Mouse (Mus musculus) testis, postnatal 14 days (tissue): ENCODE measurements around the gene Eva1b.
"Not testable (repeated sequence)": the region's sequence is repeated elsewhere in the genome, so short reads cannot be mapped to it uniquely, and the experiment has no call there.

Experiments
- DNase-seq: peaks from one replicate; pipeline ENCODE4 v3.0.0; 2021; ENCODE audit warnings: low spot score

Eva1b gene

DNA sequence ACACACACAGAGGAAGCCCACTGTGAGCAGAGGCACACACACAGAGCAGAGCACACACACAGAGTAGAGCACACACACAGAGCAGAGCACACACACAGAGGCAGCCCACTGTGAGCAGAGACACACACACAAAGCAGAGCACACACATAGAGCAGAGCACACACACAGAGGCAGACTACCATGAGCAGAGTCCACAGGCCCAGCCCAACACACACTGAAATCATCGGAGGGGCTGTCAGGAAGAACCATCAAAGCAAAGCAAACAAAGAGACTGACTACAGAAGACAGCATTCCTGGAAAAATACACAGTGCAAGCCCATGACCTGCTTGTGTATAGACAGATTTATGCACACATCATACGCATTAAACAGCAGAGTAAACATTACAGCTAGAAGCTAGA, 8.3 kb downstream of the Eva1b start:
- DNase-seq: no peak

DNA sequence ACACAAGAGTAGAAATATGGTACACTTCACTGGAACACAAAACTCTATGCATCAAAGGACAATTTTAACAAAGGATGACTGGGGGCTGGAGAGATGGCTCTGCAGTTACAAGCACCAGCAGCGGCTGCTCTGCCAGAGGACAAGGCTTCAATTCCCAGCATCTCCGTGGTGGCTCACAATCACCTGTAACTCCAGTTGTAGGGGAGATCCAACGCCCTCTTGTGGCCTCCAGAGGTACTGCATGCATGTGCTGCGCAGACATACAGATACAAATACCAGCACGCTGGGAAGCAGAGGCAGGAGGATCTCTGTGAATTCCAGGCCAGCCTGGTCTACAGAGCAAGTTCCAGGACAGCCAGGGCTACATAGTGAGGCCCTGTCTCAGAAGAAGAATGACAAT, 9.1 kb downstream of the Eva1b start:
- DNase-seq: peak; percentile 69

DNA sequence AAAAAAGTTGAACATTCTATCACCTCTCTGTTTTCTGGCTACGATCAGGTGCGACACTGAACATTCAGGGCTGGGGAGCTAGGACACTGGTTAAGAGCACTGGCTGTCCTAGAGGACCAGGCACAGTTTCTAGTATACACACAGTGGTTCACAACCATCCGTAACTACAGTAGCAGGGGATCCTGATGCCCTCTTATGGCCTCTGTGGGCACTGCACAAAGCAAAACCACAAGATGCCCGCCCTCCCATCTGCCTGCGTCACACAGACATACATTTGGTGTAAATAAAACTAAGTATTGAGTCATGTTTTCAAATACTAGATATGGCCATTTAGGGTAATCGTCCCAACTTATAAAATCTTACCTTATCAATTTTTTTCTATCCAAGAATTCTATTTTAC, 10.0 kb downstream of the Eva1b start:
- DNase-seq: no peak

DNA sequence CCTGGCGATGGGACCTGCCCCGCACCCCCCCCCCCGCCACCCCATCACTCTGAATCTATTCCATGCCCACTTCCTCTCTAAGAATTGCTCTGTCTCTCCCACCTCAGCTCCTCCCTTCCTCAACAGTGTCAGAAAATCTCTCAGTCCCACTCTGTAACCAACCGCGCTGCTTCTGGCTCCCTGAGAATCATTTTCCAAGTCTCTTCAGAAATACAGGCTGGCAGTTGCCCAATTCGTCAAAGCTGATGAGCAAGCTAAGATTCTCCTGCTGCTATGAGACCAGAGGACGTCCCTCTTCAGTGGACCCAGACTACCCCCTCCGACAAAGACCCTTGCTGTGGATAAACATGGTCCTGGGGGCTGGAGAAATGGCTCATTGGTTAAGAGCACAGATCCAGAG, 11.9 kb downstream of the Eva1b start:
- no peak for DNase-seq

DNA sequence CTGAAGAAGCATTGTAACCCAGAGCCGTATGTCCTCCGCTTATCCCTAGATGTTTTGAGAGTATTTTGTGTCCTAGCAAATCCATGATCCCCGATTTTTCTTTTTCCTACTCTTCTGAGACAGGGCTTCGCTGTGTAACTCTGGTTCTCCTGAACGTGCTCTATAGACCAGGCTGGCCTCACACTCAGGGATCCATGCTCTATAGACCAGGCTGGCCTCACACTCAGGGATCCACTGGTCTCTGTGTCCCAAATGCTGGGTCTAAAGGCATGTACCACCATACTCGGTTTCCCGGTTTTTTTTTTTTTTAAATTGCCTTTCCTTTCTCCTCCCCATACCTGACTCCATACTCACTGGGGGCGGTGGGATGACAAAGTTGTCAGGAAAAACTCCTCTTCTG, 13.4 kb downstream of the Eva1b start:
- DNase-seq: no peak

DNA sequence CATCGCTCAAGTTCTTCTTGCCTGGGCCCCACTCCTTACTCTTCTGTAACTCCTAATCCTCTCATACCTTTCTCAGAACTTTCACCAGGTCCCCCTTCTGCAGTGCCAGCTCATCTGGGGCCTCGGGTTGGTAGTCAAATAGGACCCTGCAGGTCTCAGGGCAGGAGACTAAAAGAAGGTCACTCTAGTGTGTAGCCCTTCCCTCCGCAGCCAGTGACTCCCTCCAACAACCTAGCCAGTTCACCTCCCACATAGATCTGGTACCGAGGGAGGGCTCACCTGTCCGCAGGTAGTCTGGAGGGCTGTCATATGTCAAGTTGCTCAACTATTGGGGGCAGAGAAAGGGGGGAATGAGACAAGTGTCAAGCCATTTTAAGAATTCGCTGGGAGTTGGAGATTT, 13.9 kb downstream of the Eva1b start:
- no peak for DNase-seq

DNA sequence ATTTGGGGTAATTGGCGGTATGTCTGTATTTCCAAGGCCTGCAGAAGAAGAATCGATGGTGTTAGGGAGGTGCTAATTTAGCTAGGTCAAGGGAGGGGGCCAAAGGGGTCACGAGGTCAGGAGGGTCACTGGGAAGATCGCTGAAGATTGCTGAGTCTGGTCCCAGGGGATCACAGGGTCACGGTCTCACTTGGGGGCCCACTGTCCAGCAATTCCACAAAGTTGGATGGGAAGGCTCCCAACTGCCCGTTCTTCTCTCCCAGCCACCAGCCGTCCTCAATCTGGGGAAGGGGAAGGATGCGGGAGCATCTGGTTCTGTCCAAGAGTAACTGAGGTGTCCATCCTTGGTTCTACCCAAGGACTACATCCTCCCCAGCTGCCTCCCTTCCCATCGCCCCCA, 14.4 kb downstream of the Eva1b start:
- no peak for DNase-seq

DNA sequence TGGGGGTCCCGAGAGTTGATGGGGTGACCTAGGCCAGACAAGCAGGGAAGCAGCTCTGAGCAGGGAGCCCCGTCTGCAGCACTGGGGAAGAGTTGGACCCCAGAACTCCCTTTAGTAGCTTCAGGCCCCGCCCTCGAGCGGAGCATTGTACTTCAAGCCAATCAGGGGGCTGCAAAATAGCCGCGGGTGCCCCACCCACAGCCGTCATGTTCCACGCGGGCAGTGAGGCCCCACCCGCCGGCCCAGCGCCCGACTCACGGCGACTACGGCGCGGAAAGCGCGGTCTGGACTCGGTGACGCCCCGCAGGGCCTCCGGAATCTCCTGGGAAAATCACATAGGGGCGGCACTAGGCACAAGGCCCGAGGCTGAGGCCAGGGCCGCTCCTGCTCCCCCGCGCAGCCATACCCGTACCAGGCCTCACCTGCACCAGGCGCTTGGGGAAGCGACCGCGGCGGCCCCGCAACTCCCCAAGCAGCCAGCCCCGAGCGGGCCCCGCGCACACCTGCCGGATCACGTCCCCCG, 15.1 kb downstream of the Eva1b start:
- DNase-seq: peak; percentile 90

DNA sequence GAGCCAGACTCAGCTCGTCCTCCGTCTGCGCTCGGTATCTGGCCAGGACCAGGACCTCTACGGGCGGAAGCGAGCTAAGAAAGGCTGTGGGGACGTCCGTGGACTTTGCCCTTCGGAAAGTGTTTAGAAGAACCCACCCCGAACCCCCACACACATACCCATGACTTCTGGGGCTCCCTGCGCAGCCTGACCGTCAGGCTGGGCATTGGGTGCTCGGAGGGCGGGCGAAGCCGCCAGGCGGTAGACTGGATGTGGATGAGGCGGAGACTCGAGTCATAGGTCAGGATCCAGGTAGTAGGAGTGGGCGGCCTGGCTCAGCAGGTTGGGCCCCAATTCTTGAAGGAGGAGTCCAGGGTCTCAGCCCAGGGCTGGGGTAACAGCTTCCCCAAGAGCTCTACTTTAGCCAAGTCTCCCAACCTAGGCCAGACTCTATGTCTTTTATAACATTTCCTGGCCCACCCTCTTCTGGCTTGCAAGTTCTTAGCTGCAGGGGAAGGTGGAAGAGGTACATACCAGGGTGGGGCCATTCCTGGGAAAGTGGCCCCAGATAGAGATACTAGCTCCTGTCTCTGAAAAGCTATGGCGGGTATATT, 15.6 kb downstream of the Eva1b start, which contains the start of gene Sh3d21:
Gene Sh3d21, minus strand, starts transcription at position 425 of the 593 bp plus-strand sequence.
- peak; percentile 40 for DNase-seq

DNA sequence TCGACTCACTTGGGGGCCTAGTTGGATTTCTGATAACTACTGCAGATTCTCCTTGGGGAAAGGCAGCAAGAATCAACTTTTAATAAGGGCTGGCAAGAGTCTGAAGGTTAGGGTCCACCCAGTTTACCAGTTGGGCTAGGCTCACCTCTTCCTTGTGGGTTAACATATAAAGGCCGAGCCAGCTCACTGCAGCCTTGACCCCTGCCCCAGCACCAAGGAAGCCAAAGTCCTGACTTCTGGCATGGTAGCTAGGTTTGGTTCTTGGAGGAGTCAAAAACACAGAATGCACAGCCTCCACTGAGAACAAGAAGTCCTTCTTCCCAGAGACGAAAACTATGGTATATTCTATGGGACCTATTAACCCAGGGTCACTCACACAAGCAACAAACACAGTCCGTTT, 16.1 kb downstream of the Eva1b start:
- no peak for DNase-seq

DNA sequence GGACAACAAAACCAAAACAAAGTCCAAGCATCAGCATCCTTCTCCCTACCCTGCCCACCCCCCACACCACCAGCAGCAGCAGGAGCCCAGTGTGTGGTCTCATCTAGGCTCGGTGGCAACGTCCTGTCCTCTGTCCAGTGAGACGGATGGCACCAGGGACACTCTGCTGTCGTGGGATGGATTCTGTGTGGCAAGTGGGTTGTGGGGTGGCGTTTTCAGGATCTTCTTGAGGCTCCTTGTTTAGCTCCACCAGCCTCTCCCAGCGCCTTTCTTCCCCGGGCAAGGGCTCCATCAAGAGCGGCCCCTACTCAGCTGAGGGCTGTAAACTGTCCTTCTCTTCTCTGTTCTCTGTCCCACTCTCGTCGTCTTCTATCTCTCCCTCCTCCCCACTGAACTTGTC, 17.5 kb downstream of the Eva1b start:
- not testable (repeated sequence) for DNase-seq

DNA sequence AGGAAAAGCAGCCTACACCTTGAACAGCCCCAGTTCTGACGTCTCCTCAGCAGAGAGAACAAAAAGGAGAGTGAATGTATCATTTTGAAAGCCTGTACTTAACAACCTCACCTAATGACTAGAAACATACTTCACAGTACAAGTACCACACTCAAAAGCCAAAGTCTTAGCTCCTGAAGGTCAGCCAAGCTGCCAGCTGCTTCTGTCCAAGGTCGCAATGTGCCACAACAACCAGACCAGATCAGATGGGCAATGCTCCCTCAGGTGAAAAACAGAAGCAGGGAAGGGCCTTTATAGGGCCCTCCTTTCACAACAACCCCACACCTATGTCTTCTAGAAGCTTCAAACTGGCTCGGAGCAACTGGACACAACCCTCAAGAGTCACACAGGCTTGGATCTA, 18.5 kb downstream of the Eva1b start:
- no peak for DNase-seq

DNA sequence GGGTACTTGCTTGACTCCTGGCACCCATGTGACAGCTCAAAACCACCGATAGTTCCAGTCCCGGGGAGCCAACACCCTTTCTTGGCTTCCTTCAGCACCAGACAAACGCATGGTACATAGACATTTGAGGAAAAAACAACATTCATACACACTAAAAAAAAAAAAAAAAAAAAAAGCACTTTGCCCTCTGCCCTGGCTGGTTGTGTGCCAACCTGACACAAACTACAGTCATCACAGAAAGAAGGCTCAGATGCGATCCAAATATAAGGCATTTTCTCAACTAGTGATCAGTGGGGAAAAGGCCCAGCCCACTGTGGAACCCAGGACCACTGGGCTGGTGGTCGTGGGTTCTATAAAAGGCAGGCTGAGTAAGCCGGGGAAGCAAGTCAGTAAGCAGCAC, 21.3 kb downstream of the Eva1b start:
- no peak for DNase-seq

DNA sequence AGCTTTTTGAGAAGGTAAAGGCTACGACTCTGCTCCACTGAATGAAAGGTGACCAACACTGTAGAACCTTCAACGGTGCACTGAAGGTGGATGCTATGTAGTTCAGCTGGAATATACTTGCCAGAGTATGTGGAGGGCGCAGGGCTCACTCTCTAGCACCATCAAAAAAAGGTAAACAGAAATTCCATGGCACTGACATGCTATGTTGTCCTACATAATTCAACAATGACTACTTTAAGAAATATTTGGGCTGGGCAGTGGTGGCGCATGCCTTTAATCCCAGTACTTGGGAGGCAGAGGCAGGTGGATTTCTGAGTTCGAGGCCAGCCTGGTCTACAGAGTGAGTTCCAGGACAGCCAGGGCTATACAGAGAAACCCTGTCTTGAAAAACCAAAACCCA, 23.2 kb downstream of the Eva1b start:
- not testable (repeated sequence) for DNase-seq

DNA sequence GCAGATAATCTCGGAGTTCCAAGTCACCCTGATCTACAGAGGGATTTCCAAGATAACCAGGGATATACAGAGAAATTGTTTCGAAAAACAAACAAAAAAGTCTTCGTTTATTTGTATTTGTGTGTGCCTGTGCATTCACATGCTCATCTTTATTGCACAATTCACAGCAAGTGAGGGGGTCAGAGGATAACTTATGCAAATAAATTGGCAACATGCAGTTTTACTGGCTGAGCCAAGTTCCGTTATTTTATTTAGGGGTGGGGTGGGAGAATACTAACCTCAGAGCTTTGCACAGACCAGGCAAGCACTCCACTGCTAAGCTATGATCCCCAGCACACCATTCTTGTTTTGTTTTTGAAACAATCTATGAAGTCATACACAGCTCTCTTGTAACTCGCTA, 26.3 kb downstream of the Eva1b start:
- no peak for DNase-seq

DNA sequence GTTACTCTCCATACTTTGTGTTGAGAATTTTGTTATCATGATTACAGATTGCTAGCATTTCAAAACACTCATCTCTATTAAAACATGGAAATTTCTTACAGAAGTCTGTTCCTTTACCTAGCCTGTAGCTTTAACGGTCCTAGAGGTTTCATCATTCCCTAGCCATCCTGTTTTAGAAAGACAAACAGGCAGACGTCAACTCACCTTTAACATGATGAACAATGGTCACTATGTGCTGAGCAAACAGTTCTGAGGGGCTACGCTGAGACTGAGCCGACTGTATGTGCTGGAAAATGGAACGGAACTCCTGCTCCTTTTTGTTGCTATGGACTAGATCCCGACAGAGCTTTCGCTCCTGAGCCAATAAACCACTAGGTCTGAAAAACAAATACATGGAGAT, 28.4 kb downstream of the Eva1b start:
- not testable (repeated sequence) for DNase-seq

DNA sequence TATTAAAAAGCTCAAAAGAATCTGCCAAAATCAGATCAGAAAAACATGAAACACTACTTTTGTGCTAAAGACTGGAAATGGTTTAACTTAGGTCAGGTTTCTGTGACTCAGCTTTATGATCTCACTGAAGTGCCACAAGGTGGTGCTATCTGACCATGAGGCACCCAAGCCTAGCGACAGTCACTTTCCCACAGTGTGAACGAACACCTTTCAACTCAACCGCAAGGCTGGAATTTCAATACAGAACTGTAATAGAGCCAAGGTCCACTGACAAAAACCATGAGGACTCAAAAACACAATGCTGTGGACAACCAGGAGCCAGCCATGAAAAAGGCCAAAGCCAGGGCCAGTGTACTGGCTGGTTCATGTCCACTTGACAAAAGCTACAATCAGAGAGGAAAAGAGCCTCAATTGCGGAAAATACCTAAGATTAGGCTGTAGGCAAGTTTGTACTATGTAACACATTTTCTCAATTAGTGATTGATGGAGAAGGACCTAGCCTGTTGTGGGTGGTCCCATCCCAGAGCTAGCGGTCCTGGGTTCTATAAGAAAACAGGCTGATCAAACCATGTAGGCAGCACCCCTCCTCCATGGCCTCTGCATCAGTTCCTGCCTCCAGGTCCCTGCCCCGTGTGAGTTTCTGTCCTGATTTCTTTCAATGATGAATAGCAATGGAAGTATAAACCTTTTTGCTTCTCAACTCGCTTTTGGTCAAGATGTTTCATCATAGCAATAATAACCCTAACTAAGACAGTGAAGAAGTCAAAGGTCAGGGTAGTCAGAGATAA, 33.8 kb downstream of the Eva1b start:
- no peak for DNase-seq

DNA sequence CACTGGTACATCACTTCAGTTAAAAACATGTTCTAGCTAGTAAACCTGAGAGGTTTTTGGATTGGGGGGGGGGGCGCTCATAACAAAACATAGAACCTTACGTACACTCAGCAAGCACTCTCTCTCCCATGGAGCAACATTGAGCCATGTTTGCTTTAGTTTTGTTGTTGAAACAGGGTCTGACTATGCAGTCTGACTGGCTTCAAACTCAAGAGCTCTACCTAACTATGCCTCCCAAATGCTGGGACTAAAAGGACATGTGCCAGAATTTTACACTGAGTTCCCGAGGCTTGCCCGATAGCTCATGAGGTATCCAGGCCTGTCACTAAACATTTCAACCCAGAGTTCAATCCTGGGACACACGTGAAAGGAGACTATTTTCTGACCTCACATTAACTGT, 35.5 kb downstream of the Eva1b start:
- no peak for DNase-seq

DNA sequence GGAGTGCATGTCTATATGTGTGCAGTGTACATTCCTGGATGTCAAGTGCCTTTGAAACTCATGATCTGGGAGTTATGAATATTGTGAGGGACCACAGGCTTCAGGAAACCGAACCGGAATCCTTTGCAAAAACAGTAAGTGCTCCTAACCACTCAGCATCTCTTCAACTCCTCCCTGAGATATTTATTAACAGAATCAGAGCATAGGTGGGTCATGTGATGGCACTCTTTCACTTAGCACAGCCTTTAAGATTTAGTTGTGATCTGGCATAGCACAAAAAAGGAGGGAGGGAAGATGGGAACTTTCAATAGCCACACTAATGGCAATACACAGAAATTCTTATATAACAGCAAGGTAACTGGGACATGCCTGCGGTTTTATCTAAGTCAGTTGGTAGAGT, 39.6 kb downstream of the Eva1b start:
- DNase-seq: no peak

DNA sequence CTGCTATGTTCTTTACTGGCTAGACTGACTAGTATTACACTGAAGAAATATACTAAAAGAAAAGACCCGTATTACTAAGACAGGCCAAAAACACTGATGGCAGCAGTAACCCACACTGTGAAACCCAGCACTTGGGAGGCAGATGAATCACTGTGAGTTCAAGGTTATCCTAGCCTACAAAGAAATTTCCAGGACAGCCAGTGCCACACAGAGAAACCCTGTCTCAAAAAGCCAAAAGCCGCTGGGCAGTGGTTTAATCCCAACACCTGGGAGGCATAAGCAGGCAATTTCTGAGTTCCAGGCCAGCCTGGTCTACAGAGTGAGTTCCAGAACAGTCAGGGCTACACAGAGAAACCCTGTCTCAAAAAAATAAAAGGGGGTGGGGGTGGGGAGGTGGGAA, 43.1 kb downstream of the Eva1b start:
- no peak for DNase-seq

DNA sequence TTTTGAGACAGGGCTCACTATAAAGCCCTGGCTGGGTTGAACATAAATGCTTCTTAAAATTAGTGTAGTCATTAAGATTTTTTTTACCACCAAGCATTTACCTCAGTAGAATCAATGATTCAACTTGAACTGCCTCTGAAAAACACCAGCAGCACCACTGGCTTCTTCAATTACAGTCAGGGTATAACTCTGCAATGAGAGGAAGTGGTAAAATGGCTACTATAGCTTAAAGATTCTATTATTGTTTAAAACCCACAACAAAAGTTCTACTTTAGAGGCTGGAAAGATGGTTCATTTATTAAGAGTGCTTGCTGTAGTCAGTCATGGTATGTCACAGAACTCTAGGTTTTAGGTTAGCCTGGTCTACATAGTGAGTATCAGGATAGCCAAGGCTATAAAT, 46.7 kb downstream of the Eva1b start:
- DNase-seq: no peak

DNA sequence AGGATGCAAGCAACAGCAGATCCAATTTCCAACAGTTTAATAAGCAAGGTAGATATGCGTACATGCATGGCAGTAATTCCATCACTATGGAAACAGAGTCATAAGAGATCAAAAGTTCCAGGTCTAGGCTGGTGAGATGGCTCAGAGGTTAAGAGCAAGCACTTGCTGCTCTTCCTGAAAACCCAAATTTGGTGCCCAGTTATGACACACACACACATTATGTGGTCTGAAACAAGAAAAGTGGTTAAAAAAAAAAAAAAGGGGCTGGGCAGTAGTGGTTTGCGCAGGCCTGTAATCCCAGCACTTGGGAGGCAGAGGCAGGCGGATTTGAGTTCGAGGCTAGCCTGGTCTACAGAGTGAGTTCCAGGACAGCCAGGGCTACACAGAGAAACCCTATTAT, 47.4 kb downstream of the Eva1b start:
- no peak for DNase-seq

DNA sequence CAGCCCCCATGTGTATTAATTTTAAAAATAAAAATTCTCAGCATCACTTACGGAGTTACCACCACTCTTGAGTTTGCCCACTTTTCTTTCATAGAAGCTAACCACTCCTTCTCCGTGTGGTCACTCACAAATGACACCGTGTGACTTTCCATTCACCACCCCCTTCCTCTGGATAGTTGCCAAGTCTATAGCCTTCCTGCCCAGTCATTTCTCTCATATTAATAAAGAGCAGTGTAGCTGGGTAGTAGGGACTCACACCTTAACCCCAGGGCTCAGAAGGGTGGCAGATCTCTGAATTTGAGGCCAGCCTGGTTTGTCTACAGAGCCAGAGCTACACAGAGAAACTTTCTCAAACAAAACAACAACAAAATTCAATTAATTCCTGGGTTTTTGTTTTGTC, 49.9 kb downstream of the Eva1b start:
- no peak for DNase-seq
